Mouse (Mus musculus) thymus, postnatal 14 days (tissue): ENCODE data around the gene Cd274.
"Not testable (repeated sequence)": the region's sequence is repeated elsewhere in the genome, so short reads cannot be mapped to it uniquely, and the experiment has no call there.

Source experiments
- DNase-seq: peaks from one replicate; pipeline ENCODE4 v3.0.0; 2021

Gene Cd274

GRCm38 (mm10) chr19:29396353-29396752, 29.1 kb downstream of the Cd274 start:
- DNase-seq = no peak

GRCm38 (mm10) chr19:29399786-29400185, 32.5 kb downstream of the Cd274 start:
- no peak for DNase-seq

GRCm38 (mm10) chr19:29400466-29400865, 33.2 kb downstream of the Cd274 start:
- DNase-seq = no peak

DNA sequence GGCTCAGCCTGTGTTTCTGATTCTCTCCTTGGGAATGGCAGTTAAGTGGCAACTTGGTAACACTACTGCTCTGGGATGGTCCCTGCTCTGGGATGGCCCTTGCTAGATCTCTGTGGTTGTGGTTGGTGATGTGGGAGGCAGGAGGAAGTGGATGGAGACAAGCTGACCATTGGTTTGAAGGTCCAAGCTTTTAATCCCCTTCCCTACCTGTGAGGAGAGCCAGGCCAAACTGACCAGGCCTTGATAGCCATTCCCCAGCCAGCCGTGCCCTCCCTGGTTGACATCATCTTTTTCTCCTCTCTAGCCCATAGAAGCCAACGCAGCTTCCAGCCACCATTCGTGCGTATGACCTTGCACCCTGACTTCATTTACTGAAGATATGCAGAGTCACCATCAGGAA, 35.4 kb downstream of the Cd274 start:
- no peak for DNase-seq

DNA sequence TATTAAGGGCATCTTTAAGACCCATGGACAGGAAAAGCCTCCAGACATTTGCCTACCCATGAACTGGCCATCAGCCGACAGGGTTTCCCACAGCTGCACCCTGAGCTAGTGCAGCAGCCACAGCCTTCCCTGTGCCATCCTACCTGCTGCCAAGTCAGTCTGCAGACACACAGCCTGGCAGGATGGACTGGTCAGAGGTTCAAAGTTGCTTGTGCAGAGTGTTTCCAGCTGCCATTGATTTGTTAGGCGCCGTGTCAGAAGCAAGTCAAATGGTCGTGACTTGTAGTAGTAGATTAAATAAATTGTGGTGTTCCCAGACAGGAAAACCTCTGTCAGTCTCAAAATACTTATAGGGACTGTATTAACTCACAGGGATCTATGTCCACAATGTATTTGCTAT, 36.0 kb downstream of the Cd274 start:
- no peak for DNase-seq

DNA sequence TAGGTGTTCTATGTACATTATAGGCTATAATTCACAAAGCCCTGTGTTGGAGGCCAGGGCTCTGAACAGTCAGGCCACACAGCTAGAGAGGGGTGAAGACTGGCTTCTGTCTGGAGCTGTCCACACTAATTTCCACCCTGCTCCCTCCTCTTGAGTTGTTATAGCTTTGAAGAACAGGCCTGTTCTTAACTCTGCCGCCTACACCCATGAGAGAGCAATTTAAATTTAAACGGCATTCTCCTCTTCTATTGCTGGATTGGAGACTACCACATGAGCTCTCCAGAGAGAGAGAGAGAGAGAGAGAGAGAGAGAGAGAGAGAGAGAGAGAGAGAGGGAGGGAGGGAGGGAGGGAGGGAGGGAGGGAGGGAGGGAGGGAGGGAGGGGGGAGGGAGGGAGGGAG, 38.1 kb downstream of the Cd274 start:
- no peak for DNase-seq

- no peak for DNase-seq
Observed at GRCm38 (mm10) chr19:29406042-29407017, 39.1 kb downstream of the Cd274 start.

DNA sequence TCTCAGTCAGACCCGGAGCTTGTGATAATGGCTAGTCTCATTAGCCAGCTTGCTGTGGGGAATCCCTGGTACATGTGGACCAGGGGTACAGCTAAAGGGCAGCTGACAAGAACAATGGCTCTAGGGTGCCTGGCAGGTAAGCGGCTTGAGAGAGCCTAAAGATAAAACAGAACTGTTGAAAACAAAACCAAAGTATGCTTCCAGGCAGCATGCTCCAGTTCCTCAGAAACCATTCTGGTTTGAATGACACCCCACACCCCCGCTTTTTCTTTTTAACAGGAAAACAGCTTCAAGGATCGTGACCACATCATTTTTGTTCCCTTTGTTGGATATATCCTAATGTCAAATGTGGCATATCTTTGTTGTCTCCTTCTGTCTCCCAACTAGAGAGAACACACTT, 43.4 kb downstream of the Cd274 start, which contains the start of gene Pdcd1lg2:
Gene Pdcd1lg2, plus strand, starts transcription at position 301 of the 400 bp plus-strand sequence.
- DNase-seq = no peak

GRCm38 (mm10) chr19:29412476-29413420, 45.5 kb downstream of the Cd274 start:
- no peak for DNase-seq

DNA sequence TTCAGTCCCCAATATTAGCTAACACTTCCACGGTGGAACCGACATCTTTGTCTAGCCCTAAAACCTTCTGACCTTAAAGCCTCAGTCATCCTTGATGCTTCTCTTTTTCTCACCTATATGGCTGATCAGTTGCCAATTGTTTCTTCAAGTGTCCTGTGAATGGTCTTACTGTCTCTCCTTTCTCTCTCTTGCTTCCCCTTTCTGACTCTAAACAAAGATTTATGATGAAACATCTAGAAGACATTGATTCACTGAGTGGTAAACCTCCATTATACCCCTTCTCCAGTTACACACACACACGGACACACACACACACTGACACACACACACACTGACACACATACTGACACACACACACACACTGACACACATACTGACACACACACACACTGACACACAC, 47.3 kb downstream of the Cd274 start:
- DNase-seq = no peak

DNA sequence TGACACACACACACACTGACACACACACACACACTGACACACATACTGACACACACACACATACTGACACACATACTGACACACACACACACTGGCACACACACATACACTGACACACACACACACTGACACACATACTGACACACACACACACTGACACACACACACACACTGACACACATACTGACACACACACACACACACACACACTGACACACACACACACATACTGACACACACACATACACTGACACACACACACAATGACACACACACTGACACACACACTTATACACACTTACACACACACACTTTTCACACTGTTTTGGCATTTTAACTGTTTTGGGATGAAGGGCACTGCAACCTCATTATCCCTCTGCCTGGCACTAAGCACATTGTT, 47.7 kb downstream of the Cd274 start:
- DNase-seq = not testable (repeated sequence)

GRCm38 (mm10) chr19:29416393-29416902, 49.2 kb downstream of the Cd274 start:
- no peak for DNase-seq

GRCm38 (mm10) chr19:29417188-29417587, 49.9 kb downstream of the Cd274 start:
- DNase-seq = no peak

- no peak for DNase-seq
Observed at GRCm38 (mm10) chr19:29417894-29418293, 50.6 kb downstream of the Cd274 start.

- peak; percentile 51 for DNase-seq
Observed at GRCm38 (mm10) chr19:29418661-29419115, 51.4 kb downstream of the Cd274 start.

DNA sequence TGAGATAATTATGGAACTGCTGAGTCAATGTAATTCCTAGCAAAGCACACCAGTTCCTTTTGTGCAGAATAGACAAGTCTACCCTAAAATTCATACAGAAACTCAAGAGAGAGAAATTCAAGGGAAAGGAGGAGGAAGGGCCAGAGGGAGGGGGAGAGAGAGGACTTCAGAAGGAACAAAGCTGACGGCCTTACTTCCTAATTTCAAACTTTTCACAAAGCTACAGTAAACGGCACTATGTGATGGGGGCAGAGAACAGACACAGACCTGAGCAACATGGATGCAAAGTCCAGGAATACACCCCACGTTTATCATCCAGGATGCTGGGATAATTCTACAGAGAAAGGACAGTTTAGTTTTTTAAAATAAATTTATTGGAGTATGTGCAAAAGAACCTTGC, 52.3 kb downstream of the Cd274 start:
- DNase-seq = no peak

DNA sequence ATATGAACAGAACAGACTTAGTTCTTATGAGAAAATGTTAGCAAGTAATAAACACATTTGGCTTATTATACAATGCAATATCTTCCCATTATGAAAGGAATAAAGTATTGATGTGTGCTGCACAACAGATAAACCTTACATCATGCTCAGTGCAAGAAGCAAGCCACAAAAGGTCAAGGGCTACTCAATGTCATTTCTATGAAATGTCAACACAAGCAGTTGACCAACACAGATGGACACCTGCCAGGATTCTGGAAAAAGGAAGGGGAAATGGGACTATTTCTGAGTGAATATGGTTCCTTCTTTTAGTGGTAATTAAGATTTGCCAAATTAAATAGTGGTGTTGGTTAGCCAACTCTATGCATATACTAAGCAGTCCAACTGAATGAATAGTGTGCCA, 52.7 kb downstream of the Cd274 start:
- no peak for DNase-seq

DNA sequence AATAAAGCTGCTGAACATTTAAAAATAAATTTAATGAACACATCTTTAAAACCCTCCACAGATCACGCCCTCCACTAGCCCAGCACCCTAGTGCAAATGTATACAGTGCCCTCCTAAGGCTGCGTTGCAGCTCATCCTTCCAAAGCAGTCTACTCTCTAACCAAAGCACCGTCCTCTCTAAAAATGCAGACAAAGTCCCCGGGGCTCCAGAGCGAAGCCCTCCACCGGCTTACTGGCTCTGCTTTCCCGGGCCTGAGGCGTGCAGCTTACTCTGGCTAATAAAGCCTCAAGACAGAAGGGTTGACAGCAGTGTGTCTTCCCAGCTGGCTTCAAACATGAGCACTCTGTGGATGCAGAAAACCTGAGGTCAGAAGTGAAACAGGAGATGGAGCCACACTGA, 53.1 kb downstream of the Cd274 start:
- DNase-seq = no peak

GRCm38 (mm10) chr19:29422013-29422645, 54.9 kb downstream of the Cd274 start:
- no peak for DNase-seq

- no peak for DNase-seq
Observed at GRCm38 (mm10) chr19:29422796-29423195, 55.5 kb downstream of the Cd274 start.

- DNase-seq = no peak
Observed at GRCm38 (mm10) chr19:29430516-29430915, 63.3 kb downstream of the Cd274 start.

GRCm38 (mm10) chr19:29430953-29431352, 63.7 kb downstream of the Cd274 start:
- no peak for DNase-seq
